Mouse (Mus musculus) lung, embryonic 14.5 days (tissue): ENCODE results near the gene Pkn3. TPM values are rescaled to one million over a fixed set of nuclear protein-coding genes. Genes with fewer than 3 reads are reported as not detected.

ENCODE experiments used
- ATAC-seq: fragments of 200-750 bp; cut with Nextera tagmentation; 2 replicates; pipeline ENCODE4 v1.8.0; 2017; ENCODE audit warnings: mild to moderate bottlenecking, moderate TSS enrichment, moderate library complexity; ENCODE audit not compliant: insufficient read depth
- DNase-seq: peaks from one replicate; pipeline ENCODE4 v3.0.0-alpha.2; 2015
- H3K27ac ChIP-seq: fragments of 300-500 bp; sonication (generic); 2 replicates; pipeline ENCODE4 v1.5.1; 2014; ENCODE audit warnings: low read depth, mild to moderate bottlenecking, moderate library complexity
- H3K27me3 ChIP-seq: fragments of 300-500 bp; sonication (generic); 2 replicates; pipeline ENCODE4 v1.6.1; 2014; ENCODE audit warnings: low read length, control low read depth; ENCODE audit not compliant: insufficient read depth
- H3K36me3 ChIP-seq: fragments of 300-500 bp; sonication (generic); 2 replicates; pipeline ENCODE4 v1.6.1; 2014; ENCODE audit warnings: control low read depth; ENCODE audit not compliant: insufficient read depth
- H3K4me1 ChIP-seq: fragments of 300-500 bp; sonication (generic); 2 replicates; pipeline ENCODE4 v1.6.1; 2014; ENCODE audit warnings: antibody characterized with exemption, control low read depth; ENCODE audit not compliant: insufficient read depth
- H3K4me2 ChIP-seq: fragments of 300-500 bp; sonication (generic); 2 replicates; pipeline ENCODE4 v1.6.1; 2014; ENCODE audit warnings: mild to moderate bottlenecking
- H3K4me3 ChIP-seq: fragments of 300-500 bp; sonication (generic); 2 replicates; pipeline ENCODE4 v1.5.1; 2014; ENCODE audit warnings: low read depth, low read length
- H3K9ac ChIP-seq: fragments of 300-500 bp; sonication (generic); 2 replicates; pipeline ENCODE4 v1.6.1; 2014
- H3K9me3 ChIP-seq: fragments of 300-500 bp; sonication (generic); 2 replicates; pipeline ENCODE4 v1.6.1; 2016; ENCODE audit warnings: low read depth, low read length, control low read depth
- CTCF ChIP-seq: IDR thresholded peaks from 2 replicates; pipeline ENCODE4 v1.5.1; 2016; ENCODE audit warnings: antibody characterized with exemption, low read depth
- WGBS: fragments of 180-500 bp; shearing (Covaris S2); extraction: QIAGEN DNeasy Blood & Tissue Kit; methylation state at CpG from one replicate; pipeline ENCODE4 v1.1.7; 2014; 5-methylcytosine and 5-hydroxymethylcytosine counted together
- polyA plus RNA-seq: library from polyadenylated mRNA; unstranded; fragments of >200 nt; fragmentation: Nextera tagmentation; extraction: Ambion mirVana; gene quantifications from 2 replicates; pipeline ENCODE4 v1.2.1, GENCODE M21; 2014

The Pkn3 gene
- polyA plus RNA-seq: 9.5 and 11.7 TPM in 2 replicates

DNA sequence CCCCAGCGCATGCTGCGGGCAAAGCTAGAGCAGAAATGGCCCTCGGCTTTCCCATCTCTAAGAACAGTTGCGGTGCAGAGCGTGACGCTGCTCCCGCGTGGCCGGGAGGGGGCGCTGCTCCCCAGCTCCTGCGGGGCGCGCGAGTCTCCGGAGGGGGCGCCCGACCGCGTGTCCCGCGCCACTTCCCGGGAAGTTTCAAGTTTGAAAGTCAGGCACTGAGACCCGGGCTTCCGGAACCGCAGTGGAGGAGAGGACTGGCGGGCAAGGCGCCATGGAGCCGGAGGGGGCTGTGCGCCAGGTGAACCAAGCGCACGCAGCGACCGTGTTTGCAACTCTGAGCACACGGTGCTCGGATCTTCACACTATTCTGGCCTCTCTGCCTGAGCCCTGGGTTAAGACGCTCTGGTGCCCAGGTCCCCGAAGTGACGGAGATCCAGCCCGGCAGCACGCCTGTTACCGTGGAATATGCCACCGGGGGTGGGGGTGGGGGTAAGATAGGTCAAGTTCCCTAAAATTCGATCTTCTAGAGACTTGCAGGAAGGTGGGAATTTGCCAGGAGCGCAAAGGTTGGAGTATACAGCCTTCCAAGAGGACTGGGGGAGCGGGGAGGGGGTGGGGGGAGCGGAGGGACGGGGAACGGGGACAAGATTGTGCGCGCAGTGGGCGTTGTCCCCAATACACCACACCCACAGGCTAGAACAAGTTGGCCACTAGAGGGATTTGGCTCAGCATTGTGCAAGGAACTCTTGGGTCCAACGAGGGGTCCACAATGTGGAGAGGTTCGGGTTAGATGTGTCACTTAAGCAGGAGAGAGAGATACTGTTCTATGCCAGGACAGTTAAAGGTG, at the start of gene Pkn3:
Gene Pkn3 (plus strand): TSS at position 183 of the 847 bp plus-strand sequence.
- H3K27me3 ChIP-seq: no peaks in the 10 kb centered on the region
- peak within 1 kb of the TSS; percentile 94 for H3K27ac ChIP-seq
- peak; percentile 92 for TF ChIP-seq CTCF
- H3K9me3 ChIP-seq: no peaks in the 10 kb centered on the region
- under 1% methylated on average over 53 of the region's 53 CpGs for WGBS
- peak within 1 kb of the TSS; percentile 92 for H3K4me2 ChIP-seq
- H3K36me3 ChIP-seq: peaks cover 16% of the 10 kb centered on the region
- peak; percentile 95 for DNase-seq
- peak; percentile 85 for ATAC-seq
- peak within 1 kb of the TSS; percentile 64 for H3K4me3 ChIP-seq
- 0 out of 2 replicates have a peak, but pooled peaks cover 5% of the 10 kb centered on the region for H3K4me1 ChIP-seq
- peak within 1 kb of the TSS; percentile 65 for H3K9ac ChIP-seq

GRCm38 (mm10) chr2:30032244-30032846, 45.1 kb upstream of the Pkn3 start:
- DNase-seq (no peak), ATAC-seq (no peak)
- H3K4me3 ChIP-seq: no peak overlapping the region
- no peaks in the 10 kb centered on the region for H3K27me3 ChIP-seq
- H3K4me1 ChIP-seq: no peaks in the 10 kb centered on the region
- 65% methylated on average over 11 of the region's 11 CpGs for WGBS
- no peak overlapping the region for H3K27ac ChIP-seq
- H3K9me3 ChIP-seq: no peaks in the 10 kb centered on the region
- H3K9ac ChIP-seq: no peak overlapping the region
- peak; percentile 49 for TF ChIP-seq CTCF
- H3K4me2 ChIP-seq: no peak overlapping the region
- H3K36me3 ChIP-seq: peaks cover 62% of the 10 kb centered on the region

- no peak for ATAC-seq
- no peaks in the 10 kb centered on the region for H3K27me3 ChIP-seq
Measured at GRCm38 (mm10) chr2:30032957-30033356, 44.5 kb upstream of the Pkn3 start.

DNA sequence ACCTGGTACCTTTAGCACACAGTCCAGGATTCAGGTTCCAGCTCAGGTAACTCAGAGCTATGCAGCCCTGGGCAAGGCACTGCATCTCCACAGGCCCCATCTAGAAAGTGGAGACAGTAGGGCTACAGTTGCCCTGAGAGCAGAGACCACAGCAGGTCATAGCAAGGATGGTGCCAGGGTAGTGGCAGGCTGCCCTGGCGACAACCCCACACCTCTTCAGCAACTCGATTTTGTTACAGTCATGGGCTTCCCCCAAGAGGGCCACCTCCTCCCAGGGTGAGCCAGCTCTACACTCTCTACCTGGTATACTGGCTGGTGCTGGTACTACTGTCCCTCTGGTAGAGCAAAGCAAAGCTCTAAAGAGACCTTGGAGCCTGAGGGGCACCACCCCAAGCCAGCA, 39.7 kb upstream of the Pkn3 start:
- H3K27me3 ChIP-seq: no peaks in the 10 kb centered on the region
- H3K4me3 ChIP-seq: no peak overlapping the region
- H3K36me3 ChIP-seq: peaks cover 16% of the 10 kb centered on the region; the same call in 1 of the 2 replicates
- WGBS: 75% methylated on average over 2 of the region's 2 CpGs
- TF ChIP-seq CTCF: no peak
- no peak overlapping the region for H3K27ac ChIP-seq
- ATAC-seq (no peak), DNase-seq (no peak)
- H3K4me2 ChIP-seq: no peak overlapping the region
- no peaks in the 10 kb centered on the region for H3K9me3 ChIP-seq
- H3K4me1 ChIP-seq: no peaks in the 10 kb centered on the region
- H3K9ac ChIP-seq: no peak overlapping the region

More at GRCm38 (mm10) chr2:30032957-30033356, 44.5 kb upstream of the Pkn3 start:
- Histone ChIP-seq H3K27ac (no peak overlapping the region), H3K4me3 (no peak overlapping the region), H3K4me2 (no peak overlapping the region), H3K9ac (no peak overlapping the region; the same call in 1 of the 2 replicates), H3K9me3 (no peaks in the 10 kb centered on the region), H3K36me3 (peaks cover 61% of the 10 kb centered on the region), H3K4me1 (no peaks in the 10 kb centered on the region)
- 68% methylated on average over 6 of the region's 6 CpGs for WGBS
- no peak for TF ChIP-seq CTCF
- no peak for DNase-seq

GRCm38 (mm10) chr2:30038370-30038769, 39.1 kb upstream of the Pkn3 start:
- Histone ChIP-seq H3K4me3 (no peak overlapping the region), H3K9me3 (no peaks in the 10 kb centered on the region), H3K9ac (no peak overlapping the region), H3K36me3 (peaks cover 11% of the 10 kb centered on the region; the same call in 1 of the 2 replicates), H3K4me2 (no peak overlapping the region), H3K4me1 (no peaks in the 10 kb centered on the region), H3K27ac (no peak overlapping the region), H3K27me3 (no peaks in the 10 kb centered on the region)
- no peak for TF ChIP-seq CTCF
- ATAC-seq (no peak), DNase-seq (no peak)
- 89% methylated on average over 10 of the region's 10 CpGs for WGBS

GRCm38 (mm10) chr2:30039687-30040086, 37.8 kb upstream of the Pkn3 start:
- Histone ChIP-seq H3K27me3 (no peaks in the 10 kb centered on the region), H3K27ac (no peak overlapping the region), H3K4me3 (no peak overlapping the region), H3K9me3 (no peaks in the 10 kb centered on the region), H3K4me2 (no peak overlapping the region), H3K9ac (no peak overlapping the region), H3K36me3 (peaks cover 8% of the 10 kb centered on the region; the same call in 1 of the 2 replicates), H3K4me1 (no peaks in the 10 kb centered on the region)
- DNase-seq (no peak), ATAC-seq (no peak)
- TF ChIP-seq CTCF: no peak

DNA sequence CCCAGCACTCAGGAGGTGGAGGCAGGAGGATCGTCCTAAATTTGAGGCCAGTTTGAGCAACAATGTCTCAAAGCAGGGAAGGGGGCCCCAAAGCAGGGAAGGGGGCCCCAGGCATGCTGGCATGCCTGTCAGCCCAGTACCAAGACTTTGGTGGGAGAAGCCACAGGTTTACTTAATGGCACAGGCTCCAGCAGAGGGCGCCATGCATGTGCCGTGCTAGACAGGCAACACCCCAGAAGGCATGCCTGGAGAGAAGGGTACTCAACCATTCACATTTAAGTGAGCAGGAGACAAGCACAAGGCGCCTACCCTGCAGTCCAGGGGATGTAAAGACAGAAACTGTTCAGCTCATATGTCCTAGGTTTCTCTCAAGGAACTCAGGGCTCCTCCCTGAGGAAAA, 35.0 kb upstream of the Pkn3 start:
- DNase-seq: peak; percentile 93
- Histone ChIP-seq H3K9me3 (no peaks in the 10 kb centered on the region), H3K4me2 (no peak overlapping the region), H3K4me1 (no peaks in the 10 kb centered on the region), H3K36me3 (peaks cover 7% of the 10 kb centered on the region; the same call in 1 of the 2 replicates), H3K27ac (no peak overlapping the region), H3K27me3 (no peaks in the 10 kb centered on the region), H3K4me3 (no peak overlapping the region), H3K9ac (no peak overlapping the region; the same call in 1 of the 2 replicates)
- peak; percentile 52; the same call in 1 of the 2 replicates for ATAC-seq
- TF ChIP-seq CTCF: peak; percentile 88
- 5% methylated on average over 4 of the region's 4 CpGs for WGBS
